Mouse (Mus musculus): ENCODE results near the gene Slc30a3.
A peak's percentile ranks its signal among the peaks of the same experiment; 100 is the strongest.

DNA sequence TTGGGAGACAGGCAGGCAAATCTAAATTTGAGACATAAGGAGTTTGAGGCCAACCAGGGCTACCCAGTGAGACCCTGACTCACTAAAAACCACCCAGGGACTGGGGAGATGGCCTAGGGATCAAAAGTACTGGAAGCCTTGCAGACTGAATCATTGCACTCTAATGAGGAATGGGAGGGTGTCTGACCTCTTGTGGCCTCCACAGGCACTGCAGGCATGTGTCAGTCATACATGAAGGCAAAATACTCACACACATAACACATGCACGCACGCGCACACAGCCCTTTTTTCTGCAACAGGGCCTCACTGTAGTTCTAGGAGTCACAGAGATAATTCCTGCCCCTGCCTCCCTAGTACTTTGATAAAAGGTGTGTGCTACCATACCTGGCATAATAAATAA is 26.7 kb downstream of the Slc30a3 start:
- peak; percentile 33 for TF ChIP-seq CTCF (IDR thresholded peaks at IDR 0.05; ENCODE audit: control insufficient read depth, insufficient read depth, insufficient read length)
- no peak for TF ChIP-seq MYOD1 (IDR thresholded peaks at IDR 0.05; ENCODE audit: control insufficient read depth, insufficient read length, low read depth)
- TF ChIP-seq MYOG (IDR thresholded peaks at IDR 0.05; ENCODE audit: control insufficient read depth, extremely low read depth, insufficient read length) = no peak
- TF ChIP-seq MAX (IDR thresholded peaks at IDR 0.05) = no peak
- TF ChIP-seq USF1 (IDR thresholded peaks at IDR 0.05; ENCODE audit: low read depth) = no peak
- no peak for TF ChIP-seq CEBPB (IDR thresholded peaks at IDR 0.05; ENCODE audit: low read depth)
- no peak for TF ChIP-seq FOSL1 (IDR thresholded peaks at IDR 0.05; ENCODE audit: insufficient read depth, low read length, poor library complexity, severe bottlenecking)
